Mouse (Mus musculus) left cerebral cortex, adult 8-10 months (tissue): ENCODE measurements around the gene Taar7e. TPM values are rescaled to one million over a fixed set of nuclear protein-coding genes. Genes with fewer than 3 reads are reported as not detected.
A peak's percentile ranks its signal among the peaks of the same experiment; 100 is the strongest.
"Not testable (repeated sequence)": the region's sequence is repeated elsewhere in the genome, so short reads cannot be mapped to it uniquely, and the experiment has no call there.

Source experiments
- DNase-seq, 2 experiments: peaks; one replicate each; pipeline ENCODE4 v3.0.0; 2022; ENCODE audit warnings: low spot score in 2 of 2
- total RNA-seq, 4 experiments: library from RNA; stranded (reverse); gene quantifications; 2 replicates each; pipeline ENCODE4 v1.2.4; 2022

Gene Taar7e
- total RNA-seq, result not detected

- DNase-seq, result no peak
These were observed at the start of gene Taar7e for GRCm38 (mm10) chr10:24037314-24037713. Gene Taar7e, plus strand, starts transcription at chr10:24037614.

- DNase-seq, result no peak
These were observed 44.0 kb upstream of the Taar7e start, which contains the start of gene Taar7a for GRCm38 (mm10) chr10:23993381-23993780. Gene Taar7a, minus strand, starts transcription at chr10:23993481.

- DNase-seq, result no peak
These were observed 37.8 kb upstream of the Taar7e start, which contains the start of gene Taar7b for GRCm38 (mm10) chr10:23999639-24000038. Gene Taar7b, plus strand, starts transcription at chr10:23999939.

GRCm38 (mm10) chr10:24006442-24006841, 31.0 kb upstream of the Taar7e start:
- no peak for DNase-seq

- DNase-seq, result no peak
These were observed 30.4 kb upstream of the Taar7e start for GRCm38 (mm10) chr10:24007034-24007433.

GRCm38 (mm10) chr10:24008143-24008542, 29.3 kb upstream of the Taar7e start:
- DNase-seq, result no peak

GRCm38 (mm10) chr10:24026922-24027321, 10.5 kb upstream of the Taar7e start, which contains the start of gene Taar7d:
Gene Taar7d, plus strand, starts transcription at chr10:24027222.
- DNase-seq, result no peak

GRCm38 (mm10) chr10:24031347-24031746, 6.1 kb upstream of the Taar7e start:
- DNase-seq, result no peak

GRCm38 (mm10) chr10:24040120-24040869, 2.9 kb downstream of the Taar7e start:
- DNase-seq, result no peak

GRCm38 (mm10) chr10:24049210-24049609, 11.8 kb downstream of the Taar7e start, which contains the start of gene Taar7f:
Gene Taar7f, plus strand, starts transcription at chr10:24049510.
- DNase-seq, result no peak

- no peak for DNase-seq
These were observed 14.6 kb downstream of the Taar7e start for GRCm38 (mm10) chr10:24052039-24052438.

- DNase-seq, result no peak
These were observed 21.6 kb downstream of the Taar7e start for GRCm38 (mm10) chr10:24058986-24059385.

GRCm38 (mm10) chr10:24074751-24075150, 37.3 kb downstream of the Taar7e start:
- not testable (repeated sequence) for DNase-seq

- DNase-seq, result not testable (repeated sequence)
These were observed 38.8 kb downstream of the Taar7e start, which contains the start of gene Taar8a for GRCm38 (mm10) chr10:24076200-24076599. Gene Taar8a, plus strand, starts transcription at chr10:24076500.

- DNase-seq, result peak in 1 of 2 experiments; percentile 6
These were observed 42.8 kb downstream of the Taar7e start for GRCm38 (mm10) chr10:24080166-24080565.

GRCm38 (mm10) chr10:24085936-24086335, 48.5 kb downstream of the Taar7e start:
- DNase-seq, result no peak

GRCm38 (mm10) chr10:24086555-24086954, 49.1 kb downstream of the Taar7e start:
- DNase-seq, result no peak

GRCm38 (mm10) chr10:24087168-24087567, 49.8 kb downstream of the Taar7e start:
- DNase-seq, result no peak

Other genes with a start within 250 kb of the Taar7e start
- gene Slc18b1, start 240.6 kb upstream of the Taar7e start, total RNA-seq, result 10 to 100 TPM; 24.2 to 37.6 (median 28.5) TPM
- gene Vnn3, start 186.2 kb upstream of the Taar7e start, total RNA-seq, result under 1 TPM in 1 of 4 experiments, not detected in 3; 0.40 TPM
- under 1 TPM in 2 of 4 experiments, not detected in 2; 0.15 to 0.34 TPM for gene Vnn1, start 142.9 kb upstream of the Taar7e start, total RNA-seq
- gene Taar1, start 117.3 kb upstream of the Taar7e start, total RNA-seq, result not detected
- not detected for gene Taar2, start 99.0 kb upstream of the Taar7e start, total RNA-seq
- not detected for gene Taar3, start 88.1 kb upstream of the Taar7e start, total RNA-seq
- not detected for gene Taar4, start 77.1 kb upstream of the Taar7e start, total RNA-seq
- gene Taar5, start 66.9 kb upstream of the Taar7e start, total RNA-seq, result not detected
- not detected for gene Taar6, start 52.0 kb upstream of the Taar7e start, total RNA-seq
- gene Taar7a, start 44.1 kb upstream of the Taar7e start, total RNA-seq, result not detected
- not detected for gene Taar7b, start 37.7 kb upstream of the Taar7e start, total RNA-seq
- not detected for gene Taar7d, start 10.4 kb upstream of the Taar7e start, total RNA-seq
- not detected for gene Taar7f, start 11.9 kb downstream of the Taar7e start, total RNA-seq
- not detected for gene Taar8a, start 38.9 kb downstream of the Taar7e start, total RNA-seq
- not detected for gene Taar8b, start 54.7 kb downstream of the Taar7e start, total RNA-seq
- gene Taar8c, start 64.3 kb downstream of the Taar7e start, total RNA-seq, result not detected
- gene Taar9, start 71.9 kb downstream of the Taar7e start, total RNA-seq, result not detected
- gene Stx7, start 111.7 kb downstream of the Taar7e start, total RNA-seq, result 100 to 1,000 TPM; 127 to 149 (median 139) TPM
- gene Moxd1, start 185.9 kb downstream of the Taar7e start, total RNA-seq, result 10 to 100 TPM in 1 of 4 experiments, 1 to 10 TPM in 3; 5.8 to 10.4 (median 8.0) TPM